Comparison of ENCODE assay signal across 8 mouse cellular contexts in the genomic region with DNA sequence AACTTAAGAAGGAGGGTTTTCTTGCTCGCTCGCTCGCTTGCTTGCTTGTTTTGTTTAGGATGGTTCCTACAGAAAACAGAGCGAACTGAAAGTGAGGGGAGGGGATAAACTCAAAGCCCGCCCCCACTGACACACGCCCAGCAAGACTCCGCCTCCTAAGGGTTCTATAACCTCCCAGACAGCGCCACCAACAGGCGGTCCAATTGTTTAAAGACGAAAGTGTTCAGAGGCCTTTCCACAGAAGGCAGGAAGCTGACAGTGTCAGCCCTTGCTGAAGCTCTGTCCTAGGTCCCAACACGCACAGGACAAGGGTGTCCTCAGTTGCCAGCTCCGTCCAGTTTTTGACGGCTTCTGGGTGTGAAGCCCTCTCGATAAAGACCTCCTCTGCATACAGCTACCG. TPM values are rescaled to one million over a fixed set of nuclear protein-coding genes. Genes with fewer than 3 reads are reported as not detected.
DNase-seq lines count a peak whose midpoint lies in the region; ATAC-seq and TF ChIP-seq lines count a peak whose summit lies in the region.

No protein-coding gene starts in this region.

- no peaks in the 10 kb centered on the region for H3K36me3 ChIP-seq in forebrain, embryonic 11.5 days (ENCODE audit: control insufficient read depth, insufficient read depth, low read length)
- no peaks in the 10 kb centered on the region for H3K36me3 ChIP-seq in forebrain, embryonic 16.5 days (ENCODE audit: control insufficient read depth, insufficient read depth)
- H3K36me3 ChIP-seq in intestine, embryonic 14.5 days (ENCODE audit: control insufficient read depth, insufficient read depth, low read length): no peaks in the 10 kb centered on the region
- no peaks in the 10 kb centered on the region for H3K36me3 ChIP-seq in limb, embryonic 10.5 days
- H3K36me3 ChIP-seq in midbrain, embryonic 14.5 days (ENCODE audit: control insufficient read depth, insufficient read depth, low read length): no peaks in the 10 kb centered on the region

- TF ChIP-seq CTCF in bone marrow macrophage, adult 2 months (IDR thresholded peaks at IDR 0.05; ENCODE audit: low read depth, low read length): peak; percentile 35; the same call in 1 of the 2 replicates

- DNase-seq in forebrain, embryonic 11.5 days (ENCODE audit: low spot score): peak; percentile 78
- DNase-seq in gastrocnemius, adult 18-20 months (ENCODE audit: low spot score): peak; percentile 88
- peak; percentile 80 for DNase-seq in intestine, embryonic 14.5 days (ENCODE audit: low spot score)
- peak; percentile 69 for DNase-seq in limb, embryonic 10.5 days (ENCODE audit: low spot score)
- peak; percentile 62 for DNase-seq in midbrain, embryonic 14.5 days
- DNase-seq in spleen, postnatal 4 days (ENCODE audit: low spot score in 2 of 2): peak; percentile 83 to 92

- no peak overlapping the region for H3K4me3 ChIP-seq in forebrain, embryonic 11.5 days (ENCODE audit: low read depth, low read length)
- no peak overlapping the region for H3K4me3 ChIP-seq in forebrain, embryonic 16.5 days (replicated peaks; ENCODE audit: low read length)
- H3K4me3 ChIP-seq in bone marrow macrophage, adult 2 months (ENCODE audit: insufficient read depth, low read length): peak overlapping the region; percentile 50
- peak overlapping the region; percentile 21 for H3K4me3 ChIP-seq in intestine, embryonic 14.5 days (ENCODE audit: low read depth, low read length)
- H3K4me3 ChIP-seq in limb, embryonic 10.5 days: peak overlapping the region; percentile 17; the same call in 1 of the 2 replicates
- no peak overlapping the region for H3K4me3 ChIP-seq in midbrain, embryonic 14.5 days (replicated peaks; ENCODE audit: low read depth, low read length)

- 29% methylated on average over 15 of the region's 15 CpGs for WGBS in forebrain, embryonic 11.5 days
- 29% methylated on average over 15 of the region's 15 CpGs for WGBS in forebrain, embryonic 16.5 days
- 26% methylated on average over 15 of the region's 15 CpGs for WGBS in intestine, embryonic 14.5 days
- 25% methylated on average over 15 of the region's 15 CpGs for WGBS in limb, embryonic 10.5 days
- 32% methylated on average over 15 of the region's 15 CpGs for WGBS in midbrain, embryonic 14.5 days

- H3K4me1 ChIP-seq in forebrain, embryonic 11.5 days (replicated peaks; ENCODE audit: control insufficient read depth, insufficient read depth, low read length): no peaks in the 10 kb centered on the region
- H3K4me1 ChIP-seq in forebrain, embryonic 16.5 days (replicated peaks; ENCODE audit: control insufficient read depth, insufficient read depth, low read length): no peaks in the 10 kb centered on the region
- H3K4me1 ChIP-seq in bone marrow macrophage, adult 2 months (ENCODE audit: control insufficient read depth, insufficient read depth, low read length): peaks cover 5% of the 10 kb centered on the region
- no peaks in the 10 kb centered on the region; the same call in 1 of the 2 replicates for H3K4me1 ChIP-seq in intestine, embryonic 14.5 days (replicated peaks; ENCODE audit: control insufficient read depth, insufficient read depth, low read length)
- peaks cover 19% of the 10 kb centered on the region for H3K4me1 ChIP-seq in limb, embryonic 10.5 days
- no peaks in the 10 kb centered on the region for H3K4me1 ChIP-seq in midbrain, embryonic 14.5 days (ENCODE audit: control insufficient read depth, insufficient read depth, low read length)

- no peak overlapping the region for H3K4me2 ChIP-seq in forebrain, embryonic 11.5 days (ENCODE audit: low read depth, low read length, severe bottlenecking)
- H3K4me2 ChIP-seq in forebrain, embryonic 16.5 days (ENCODE audit: low read length): no peak overlapping the region
- peak overlapping the region; percentile 33; the same call in 1 of the 2 replicates for H3K4me2 ChIP-seq in intestine, embryonic 14.5 days (ENCODE audit: low read length)
- no peak overlapping the region for H3K4me2 ChIP-seq in midbrain, embryonic 14.5 days (ENCODE audit: low read length)

- H3K9me3 ChIP-seq in forebrain, embryonic 11.5 days (ENCODE audit: control insufficient read depth, low read length): no peaks in the 10 kb centered on the region
- H3K9me3 ChIP-seq in forebrain, embryonic 16.5 days (ENCODE audit: control insufficient read depth, low read length): no peaks in the 10 kb centered on the region
- H3K9me3 ChIP-seq in intestine, embryonic 14.5 days (ENCODE audit: control insufficient read depth, low read length): no peaks in the 10 kb centered on the region
- H3K9me3 ChIP-seq in limb, embryonic 10.5 days (replicated peaks): no peaks in the 10 kb centered on the region
- no peaks in the 10 kb centered on the region for H3K9me3 ChIP-seq in midbrain, embryonic 14.5 days (ENCODE audit: control insufficient read depth, low read length)

- no peak overlapping the region for H3K9ac ChIP-seq in forebrain, embryonic 11.5 days (ENCODE audit: low read length)
- H3K9ac ChIP-seq in forebrain, embryonic 16.5 days (replicated peaks; ENCODE audit: low read depth, low read length): no peak overlapping the region
- H3K9ac ChIP-seq in intestine, embryonic 14.5 days (ENCODE audit: low read length): no peak overlapping the region
- H3K9ac ChIP-seq in midbrain, embryonic 14.5 days (replicated peaks; ENCODE audit: low read length): no peak overlapping the region

- ATAC-seq in forebrain, embryonic 11.5 days (replicated peaks; ENCODE audit: low FRiP score): no peak
- no peak for ATAC-seq in forebrain, embryonic 16.5 days
- no peak for ATAC-seq in intestine, embryonic 14.5 days (replicated peaks; ENCODE audit: low FRiP score, low TSS enrichment, low read depth)
- ATAC-seq in midbrain, embryonic 14.5 days (ENCODE audit: low FRiP score, low TSS enrichment): no peak

- H3K27me3 ChIP-seq in forebrain, embryonic 11.5 days (ENCODE audit: control insufficient read depth, insufficient read depth, low read length): no peaks in the 10 kb centered on the region
- no peaks in the 10 kb centered on the region for H3K27me3 ChIP-seq in forebrain, embryonic 16.5 days (replicated peaks; ENCODE audit: control insufficient read depth, insufficient read depth, low read length)
- no peaks in the 10 kb centered on the region for H3K27me3 ChIP-seq in intestine, embryonic 14.5 days (replicated peaks; ENCODE audit: control insufficient read depth, insufficient read depth, low read length)
- H3K27me3 ChIP-seq in limb, embryonic 10.5 days (ENCODE audit: low read depth, poor library complexity, severe bottlenecking): no peaks in the 10 kb centered on the region
- no peaks in the 10 kb centered on the region for H3K27me3 ChIP-seq in midbrain, embryonic 14.5 days (ENCODE audit: control insufficient read depth, insufficient read depth, low read length)

- no peak for TF ChIP-seq POLR2A in bone marrow macrophage, adult 2 months (IDR thresholded peaks at IDR 0.05; ENCODE audit: borderline replicate concordance, low read depth, low read length)

- H3K27ac ChIP-seq in forebrain, embryonic 11.5 days (ENCODE audit: low read depth, low read length): no peak overlapping the region
- H3K27ac ChIP-seq in forebrain, embryonic 16.5 days (ENCODE audit: low read length): no peak overlapping the region
- no peak overlapping the region for H3K27ac ChIP-seq in bone marrow macrophage, adult 2 months (ENCODE audit: insufficient read depth, low read depth, low read length)
- no peak overlapping the region for H3K27ac ChIP-seq in intestine, embryonic 14.5 days (ENCODE audit: low read depth)
- no peak overlapping the region for H3K27ac ChIP-seq in limb, embryonic 10.5 days
- H3K27ac ChIP-seq in midbrain, embryonic 14.5 days (replicated peaks; ENCODE audit: low read depth, low read length): no peak overlapping the region

RNA-seq across cellular contexts. Expression of gene Rnf186, which starts 23.2 kb away (rescaled TPM):
- not detected in 2 replicates for polyA plus RNA-seq in forebrain, embryonic 11.5 days (2014; fragmentation: Nextera tagmentation; extraction: Ambion mirVana)
- polyA plus RNA-seq in forebrain, embryonic 16.5 days (2015; fragmentation: Nextera tagmentation; extraction: Ambion mirVana): not detected in 2 replicates
- polyA plus RNA-seq in bone marrow macrophage, adult 2 months (2012; ENCODE audit: insufficient read depth, insufficient read length, missing spikeins): not detected in 2 replicates
- total RNA-seq in gastrocnemius, adult 18-20 months (2021): not detected
- polyA plus RNA-seq in intestine, embryonic 14.5 days (2014; fragmentation: Nextera tagmentation; extraction: Ambion mirVana): 54.1 and 56.2 TPM in 2 replicates
- polyA plus RNA-seq in limb, embryonic 10.5 days (2016; fragmentation: Nextera tagmentation; extraction: Ambion mirVana): not detected in 2 replicates
- polyA plus RNA-seq in midbrain, embryonic 14.5 days (2014; fragmentation: Nextera tagmentation; extraction: Ambion mirVana): not detected in 2 replicates

RNA-seq across cellular contexts. Expression of gene Tmco4, which starts 29.0 kb away (rescaled TPM):
- 0.77 and 0.96 TPM in 2 replicates for polyA plus RNA-seq in forebrain, embryonic 11.5 days (2014; fragmentation: Nextera tagmentation; extraction: Ambion mirVana)
- polyA plus RNA-seq in forebrain, embryonic 16.5 days (2015; fragmentation: Nextera tagmentation; extraction: Ambion mirVana): 1.1 and 1.2 TPM in 2 replicates
- 5.4 and 6.5 TPM in 2 replicates for polyA plus RNA-seq in bone marrow macrophage, adult 2 months (2012; ENCODE audit: insufficient read depth, insufficient read length, missing spikeins)
- 10 to 100 TPM; 10.2 to 14.3 TPM for total RNA-seq in gastrocnemius, adult 18-20 months (2021)
- polyA plus RNA-seq in intestine, embryonic 14.5 days (2014; fragmentation: Nextera tagmentation; extraction: Ambion mirVana): 9.4 and 10.0 TPM in 2 replicates
- polyA plus RNA-seq in limb, embryonic 10.5 days (2016; fragmentation: Nextera tagmentation; extraction: Ambion mirVana): 1.4 and 1.9 TPM in 2 replicates
- polyA plus RNA-seq in midbrain, embryonic 14.5 days (2014; fragmentation: Nextera tagmentation; extraction: Ambion mirVana): 0.38 and 0.61 TPM in 2 replicates

RNA-seq across cellular contexts. Expression of gene Otud3, which starts 30.0 kb away (rescaled TPM):
- 2.8 and 3.5 TPM in 2 replicates for polyA plus RNA-seq in forebrain, embryonic 11.5 days (2014; fragmentation: Nextera tagmentation; extraction: Ambion mirVana)
- 2.4 and 3.2 TPM in 2 replicates for polyA plus RNA-seq in forebrain, embryonic 16.5 days (2015; fragmentation: Nextera tagmentation; extraction: Ambion mirVana)
- 4.8 and 8.0 TPM in 2 replicates for polyA plus RNA-seq in bone marrow macrophage, adult 2 months (2012; ENCODE audit: insufficient read depth, insufficient read length, missing spikeins)
- 10 to 100 TPM; 16.2 to 17.6 TPM for total RNA-seq in gastrocnemius, adult 18-20 months (2021)
- polyA plus RNA-seq in intestine, embryonic 14.5 days (2014; fragmentation: Nextera tagmentation; extraction: Ambion mirVana): 3.0 and 4.7 TPM in 2 replicates
- polyA plus RNA-seq in limb, embryonic 10.5 days (2016; fragmentation: Nextera tagmentation; extraction: Ambion mirVana): 3.8 and 4.5 TPM in 2 replicates
- 1.7 and 2.8 TPM in 2 replicates for polyA plus RNA-seq in midbrain, embryonic 14.5 days (2014; fragmentation: Nextera tagmentation; extraction: Ambion mirVana)

Comparison
In these comparisons a context has a peak if more than half of its experiments do, and no peak if none do; other contexts are left out.
1. H3K4me3 ChIP-seq: peak in bone marrow macrophage, adult 2 months (single experiment), intestine, embryonic 14.5 days (single experiment) and limb, embryonic 10.5 days (single experiment); none in forebrain, embryonic 11.5 days (single experiment), forebrain, embryonic 16.5 days (single experiment) and midbrain, embryonic 14.5 days (single experiment).
2. RNA of gene Rnf186, which starts 23.2 kb away (polyA plus RNA-seq): 54.1 to 56.2 TPM in intestine, embryonic 14.5 days; not detected in forebrain, embryonic 11.5 days, not detected in forebrain, embryonic 16.5 days, not detected in bone marrow macrophage, adult 2 months, not detected in limb, embryonic 10.5 days and not detected in midbrain, embryonic 14.5 days; every median in the first group is over 10 times any median in the second.
3. Peak in every context shown above with its lines, with median percentiles within 50 percentile points of each other: DNase-seq.